Mouse (Mus musculus) G1E (cell line): ENCODE data around the gene Dysf.

Experiments
- CTCF ChIP-seq: IDR thresholded peaks from 2 replicates; pipeline ENCODE4 v1.5.1; 2012; ENCODE audit warnings: low read depth, low read length, inconsistent platforms, mixed read lengths
- GATA1 ChIP-seq: IDR thresholded peaks from 2 replicates; pipeline ENCODE4 v1.6.1; 2012; ENCODE audit warnings: borderline replicate concordance, low read length, inconsistent platforms, mixed read lengths

- TF ChIP-seq CTCF (no peak), GATA1 (no peak)
Observed at GRCm38 (mm10) chr6:84078172-84078571, 69.8 kb downstream of the Dysf start.
